Mouse (Mus musculus) kidney, embryonic 14.5 days (tissue): ENCODE measurements around the gene Bicdl1. TPM values are rescaled to one million over a fixed set of nuclear protein-coding genes. Genes with fewer than 3 reads are reported as not detected.
A peak's percentile ranks its signal among the peaks of the same experiment; 100 is the strongest.

ENCODE experiments used
- ATAC-seq: fragments of 200-750 bp; cut with Nextera tagmentation; 2 replicates; pipeline ENCODE4 v1.8.0; 2017; ENCODE audit warnings: moderate number of reproducible peaks, mild to moderate bottlenecking, moderate TSS enrichment, moderate library complexity; ENCODE audit not compliant: low FRiP score, low TSS enrichment
- H3K27ac ChIP-seq: fragments of 300-500 bp; sonication (generic); 2 replicates; pipeline ENCODE4 v1.5.1; 2014; ENCODE audit warnings: low read depth, mild to moderate bottlenecking, low read length, moderate library complexity, mixed read lengths
- H3K27me3 ChIP-seq: fragments of 300-500 bp; sonication (generic); 2 replicates; pipeline ENCODE4 v1.6.1; 2014; ENCODE audit warnings: mild to moderate bottlenecking, low read length; ENCODE audit not compliant: control insufficient read depth, insufficient read depth
- H3K36me3 ChIP-seq: fragments of 300-500 bp; sonication (generic); 2 replicates; pipeline ENCODE4 v1.6.1; 2014; ENCODE audit warnings: low read length, mixed read lengths; ENCODE audit not compliant: control insufficient read depth, insufficient read depth
- H3K4me1 ChIP-seq: fragments of 300-500 bp; sonication (generic); 2 replicates; pipeline ENCODE4 v1.6.1; 2014; ENCODE audit warnings: low read length, mixed read lengths; ENCODE audit not compliant: control insufficient read depth, insufficient read depth
- H3K4me2 ChIP-seq: fragments of 300-500 bp; sonication (generic); replicated peaks from 2 replicates; pipeline ENCODE4 v1.6.1; 2014; ENCODE audit warnings: low read depth, mild to moderate bottlenecking, low read length
- H3K4me3 ChIP-seq: fragments of 300-500 bp; sonication (generic); 2 replicates; pipeline ENCODE4 v1.5.1; 2014; ENCODE audit warnings: mild to moderate bottlenecking, low read length
- H3K9ac ChIP-seq: fragments of 300-500 bp; sonication (generic); 2 replicates; pipeline ENCODE4 v1.6.1; 2014; ENCODE audit warnings: low read depth, mild to moderate bottlenecking, low read length, moderate library complexity
- H3K9me3 ChIP-seq: fragments of 300-500 bp; sonication (generic); 2 replicates; pipeline ENCODE4 v1.6.1; 2016; ENCODE audit warnings: low read length; ENCODE audit not compliant: control insufficient read depth
- WGBS: fragments of 180-500 bp; shearing (Covaris S2); extraction: QIAGEN DNeasy Blood & Tissue Kit; methylation state at CpG from one replicate; pipeline ENCODE4 v1.1.7; 2014; 5-methylcytosine and 5-hydroxymethylcytosine counted together
- microRNA-seq: library from miRNA; unstranded; fragments of <30 nt; microRNA quantifications from one replicate; pipeline ENCODE4, GENCODE M21; 2016
- polyA plus RNA-seq: library from polyadenylated mRNA; unstranded; fragments of >200 nt; fragmentation: Nextera tagmentation; extraction: Ambion mirVana; gene quantifications from 2 replicates; pipeline ENCODE4 v1.2.1, GENCODE M21; 2014

The Bicdl1 gene
- polyA plus RNA-seq, 1 experiment from 2014 or later: 10.5 TPM

DNA sequence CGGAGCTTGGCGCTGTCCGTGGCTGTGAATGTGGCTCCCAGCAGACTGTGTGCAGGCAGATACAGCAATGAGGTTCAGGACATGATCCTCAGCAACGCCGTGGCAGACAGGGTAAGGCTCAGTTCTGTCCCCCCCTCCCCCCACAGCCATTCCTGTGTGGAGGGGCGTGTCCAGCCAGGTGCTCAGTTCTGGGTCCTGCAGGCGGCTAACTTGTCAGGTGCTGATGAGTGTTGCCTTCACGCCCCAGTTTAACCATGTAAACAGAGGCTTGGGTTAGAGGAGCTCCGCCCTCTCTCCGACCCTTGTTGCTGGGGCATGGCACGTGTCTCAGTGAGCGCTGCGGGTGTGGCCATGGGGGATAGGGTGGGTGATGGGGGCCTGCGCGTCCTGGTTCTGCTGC, 111.7 kb downstream of the Bicdl1 start:
- H3K36me3 ChIP-seq: peaks cover 75% of the 10 kb centered on the region
- 0 out of 2 replicates have a peak, but pooled peaks have one; percentile 3 for ATAC-seq
- no peak overlapping the region for H3K4me3 ChIP-seq
- H3K9ac ChIP-seq: no peak overlapping the region
- H3K4me2 ChIP-seq: no peak overlapping the region
- no peaks in the 10 kb centered on the region for H3K4me1 ChIP-seq
- H3K27ac ChIP-seq: no peak overlapping the region
- H3K27me3 ChIP-seq: no peaks in the 10 kb centered on the region
- no peaks in the 10 kb centered on the region for H3K9me3 ChIP-seq
- 92% methylated on average over 15 of the region's 15 CpGs for WGBS

DNA sequence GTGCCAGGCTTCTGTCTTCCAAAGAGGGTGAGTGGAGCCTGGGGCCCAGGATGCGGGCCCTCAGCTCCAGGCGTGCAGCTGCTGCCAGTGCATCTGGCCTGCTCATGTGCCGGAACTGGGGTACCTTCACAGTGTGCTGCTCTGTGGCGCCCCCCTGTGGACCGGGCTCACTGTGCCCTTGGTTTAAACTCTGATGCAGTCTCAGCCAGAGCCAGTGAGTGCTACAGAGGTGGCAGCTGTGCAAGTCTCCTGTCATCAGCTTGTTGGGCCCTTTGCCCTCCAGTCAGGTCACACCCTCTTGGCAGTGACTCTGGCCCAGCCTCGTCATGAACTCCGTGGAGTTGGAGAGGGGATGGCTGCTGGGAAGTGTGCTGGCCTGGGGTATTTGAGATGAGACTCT, 116.5 kb downstream of the Bicdl1 start:
- Histone ChIP-seq H3K9ac (no peak overlapping the region), H3K9me3 (no peaks in the 10 kb centered on the region), H3K36me3 (peaks cover 98% of the 10 kb centered on the region), H3K27ac (no peak overlapping the region), H3K27me3 (no peaks in the 10 kb centered on the region), H3K4me1 (no peaks in the 10 kb centered on the region), H3K4me2 (no peak overlapping the region), H3K4me3 (no peak overlapping the region)
- 82% methylated on average over 7 of the region's 7 CpGs for WGBS
- ATAC-seq: no peak; the same call in 1 of the 2 replicates

DNA sequence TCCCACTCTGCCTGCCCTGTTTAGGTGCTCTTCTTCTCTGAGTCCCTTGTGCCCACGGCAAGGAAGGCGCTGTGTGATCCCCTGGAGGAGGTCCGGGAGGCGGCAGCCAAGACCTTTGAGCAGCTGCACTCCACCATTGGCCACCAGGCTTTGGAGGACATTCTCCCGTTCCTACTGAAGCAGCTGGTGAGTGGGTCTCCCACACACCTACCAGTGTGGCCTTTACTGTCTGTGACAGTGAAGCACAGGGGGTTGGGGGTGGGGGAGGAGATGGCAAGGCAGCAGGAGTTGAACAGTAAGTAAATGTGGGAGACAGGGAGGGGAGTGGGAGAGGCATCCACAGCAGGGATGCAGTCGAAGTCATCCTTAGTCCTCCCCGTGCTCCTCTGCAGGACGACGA, 118.1 kb downstream of the Bicdl1 start:
- Histone ChIP-seq H3K4me2 (no peak overlapping the region), H3K4me3 (no peak overlapping the region), H3K27me3 (no peaks in the 10 kb centered on the region), H3K36me3 (peaks cover 96% of the 10 kb centered on the region), H3K4me1 (no peaks in the 10 kb centered on the region), H3K9me3 (no peaks in the 10 kb centered on the region), H3K27ac (no peak overlapping the region), H3K9ac (no peak overlapping the region)
- 91% methylated on average over 9 of the region's 9 CpGs for WGBS
- no peak for ATAC-seq

DNA sequence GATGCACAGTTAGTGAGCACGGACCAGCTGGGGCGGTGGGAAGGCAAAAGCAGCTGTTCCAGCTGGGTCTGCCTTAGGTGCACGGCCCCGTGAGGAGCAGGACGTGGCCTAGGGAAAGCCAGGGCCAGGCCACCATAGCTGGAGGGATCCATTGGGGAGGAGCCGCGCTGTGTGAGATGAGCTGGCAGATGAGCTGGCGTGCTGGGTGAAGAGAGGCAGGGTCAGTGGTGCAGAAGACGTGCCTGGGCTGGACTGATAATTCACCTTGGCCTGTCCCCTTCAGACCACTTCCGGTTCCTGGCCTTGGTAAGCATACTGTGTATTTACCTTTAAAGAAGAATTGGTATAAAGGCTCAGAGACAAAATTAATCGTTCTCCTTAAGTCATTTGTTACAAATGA, 119.9 kb downstream of the Bicdl1 start:
- 90% methylated on average over 11 of the region's 11 CpGs for WGBS
- Histone ChIP-seq H3K27me3 (no peaks in the 10 kb centered on the region), H3K4me1 (no peaks in the 10 kb centered on the region), H3K4me3 (no peak overlapping the region), H3K27ac (no peak overlapping the region), H3K36me3 (peaks cover 91% of the 10 kb centered on the region), H3K9ac (no peak overlapping the region), H3K9me3 (no peaks in the 10 kb centered on the region), H3K4me2 (no peak overlapping the region)
- no peak for ATAC-seq

DNA sequence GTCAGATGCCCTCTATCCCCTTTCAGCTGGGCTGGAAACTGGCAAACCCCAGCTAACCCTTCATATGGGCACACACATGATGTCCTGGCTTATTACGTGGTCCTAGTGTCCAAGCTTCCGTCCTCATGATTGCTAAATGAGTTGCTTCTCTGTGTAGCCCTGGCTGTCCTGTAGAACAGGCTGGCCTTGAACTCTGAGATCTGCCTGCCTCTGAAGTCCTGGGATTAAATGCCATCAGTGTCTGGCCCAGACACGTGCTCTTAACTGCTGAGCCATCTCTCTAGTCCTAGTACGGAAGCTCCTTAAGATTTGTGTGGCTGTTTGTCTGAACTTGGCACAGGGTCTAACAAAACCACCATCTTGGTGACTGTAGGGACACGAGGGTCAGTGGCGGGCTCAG, 127.9 kb downstream of the Bicdl1 start:
- ATAC-seq: no peak
- H3K9me3 ChIP-seq: no peaks in the 10 kb centered on the region
- H3K4me2 ChIP-seq: no peak overlapping the region
- no peaks in the 10 kb centered on the region for H3K4me1 ChIP-seq
- H3K4me3 ChIP-seq: no peak overlapping the region
- no peak overlapping the region for H3K9ac ChIP-seq
- no peak overlapping the region for H3K27ac ChIP-seq
- peaks cover 82% of the 10 kb centered on the region for H3K36me3 ChIP-seq
- no peaks in the 10 kb centered on the region for H3K27me3 ChIP-seq
- 93% methylated on average over 6 of the region's 6 CpGs for WGBS

Small RNA genes within 50 kb of the gene (microRNA-seq; reads per million reads assigned to microRNA genes)
- not detected for gene Mir7030

Other genes with a start within 250 kb of the Bicdl1 start
- 16.4 and 20.9 TPM in 2 replicates for gene Sirt4, start 246.9 kb downstream of the Bicdl1 start, polyA plus RNA-seq
- gene Pxn, start 224.9 kb downstream of the Bicdl1 start, polyA plus RNA-seq: 21.9 and 22.4 TPM in 2 replicates
- gene Rplp0, start 172.2 kb downstream of the Bicdl1 start, polyA plus RNA-seq: 1,879 and 2,111 TPM in 2 replicates
- 44.3 and 56.0 TPM in 2 replicates for gene Gcn1l1, start 166.4 kb downstream of the Bicdl1 start, polyA plus RNA-seq
- 17.7 and 18.6 TPM in 2 replicates for gene Rab35, start 99.7 kb downstream of the Bicdl1 start, polyA plus RNA-seq
- 31.9 and 34.9 TPM in 2 replicates for gene Cit, start 113.7 kb upstream of the Bicdl1 start, polyA plus RNA-seq